Mouse (Mus musculus) intestine, postnatal 0 days (tissue): ENCODE measurements around the gene Dync1i1. TPM values are rescaled to one million over a fixed set of nuclear protein-coding genes. Genes with fewer than 3 reads are reported as not detected.

ENCODE experiments used
- ATAC-seq: fragments of 200-750 bp; cut with Nextera tagmentation; 2 replicates; pipeline ENCODE4 v1.8.0; 2017; ENCODE audit warnings: mild to moderate bottlenecking, moderate TSS enrichment, moderate library complexity
- H3K27ac ChIP-seq: fragments of 300-500 bp; sonication (generic); 2 replicates; pipeline ENCODE4 v1.5.1; 2014; ENCODE audit warnings: mild to moderate bottlenecking, low read depth, low read length, moderate library complexity
- H3K27me3 ChIP-seq: fragments of 300-500 bp; sonication (generic); replicated peaks from 2 replicates; pipeline ENCODE4 v1.6.1; 2014; ENCODE audit warnings: low read length, mixed read lengths; ENCODE audit not compliant: control insufficient read depth, insufficient read depth
- H3K36me3 ChIP-seq: fragments of 300-500 bp; sonication (generic); 2 replicates; pipeline ENCODE4 v1.6.1; 2014; ENCODE audit warnings: mild to moderate bottlenecking, moderate library complexity; ENCODE audit not compliant: control insufficient read depth, insufficient read depth
- H3K4me1 ChIP-seq: fragments of 300-500 bp; sonication (generic); replicated peaks from 2 replicates; pipeline ENCODE4 v1.6.1; 2014; ENCODE audit warnings: antibody characterized with exemption, low read length, mixed read lengths; ENCODE audit not compliant: control insufficient read depth, insufficient read depth
- H3K4me2 ChIP-seq: fragments of 300-500 bp; sonication (generic); replicated peaks from 2 replicates; pipeline ENCODE4 v1.6.1; 2014; ENCODE audit warnings: low read depth, mild to moderate bottlenecking, moderate library complexity
- H3K4me3 ChIP-seq: fragments of 300-500 bp; sonication (generic); 2 replicates; pipeline ENCODE4 v1.5.1; 2014; ENCODE audit warnings: low read depth, low read length
- H3K9ac ChIP-seq: fragments of 300-500 bp; sonication (generic); 2 replicates; pipeline ENCODE4 v1.6.1; 2014; ENCODE audit warnings: mild to moderate bottlenecking, low read depth, low read length
- H3K9me3 ChIP-seq: fragments of 300-500 bp; sonication (generic); 2 replicates; pipeline ENCODE4 v1.6.1; 2016; ENCODE audit warnings: mixed run types; ENCODE audit not compliant: control insufficient read depth
- CTCF ChIP-seq: sonication (generic); IDR thresholded peaks from 2 replicates; pipeline ENCODE4 v1.5.1; 2016; ENCODE audit warnings: low read depth, mild to moderate bottlenecking, control low read depth, antibody characterized with exemption, moderate library complexity
- WGBS: fragments of 180-500 bp; shearing (Covaris S2); extraction: QIAGEN DNeasy Blood & Tissue Kit; methylation state at CpG from one replicate; pipeline ENCODE4 v1.1.7; 2014; 5-methylcytosine and 5-hydroxymethylcytosine counted together
- polyA plus RNA-seq: library from polyadenylated mRNA; unstranded; fragments of >200 nt; fragmentation: Nextera tagmentation; extraction: Ambion mirVana; gene quantifications from 2 replicates; pipeline ENCODE4 v1.2.1, GENCODE M21; 2015

The Dync1i1 gene
- polyA plus RNA-seq, 1 experiment from 2014 or later, result 0.53 TPM

DNA sequence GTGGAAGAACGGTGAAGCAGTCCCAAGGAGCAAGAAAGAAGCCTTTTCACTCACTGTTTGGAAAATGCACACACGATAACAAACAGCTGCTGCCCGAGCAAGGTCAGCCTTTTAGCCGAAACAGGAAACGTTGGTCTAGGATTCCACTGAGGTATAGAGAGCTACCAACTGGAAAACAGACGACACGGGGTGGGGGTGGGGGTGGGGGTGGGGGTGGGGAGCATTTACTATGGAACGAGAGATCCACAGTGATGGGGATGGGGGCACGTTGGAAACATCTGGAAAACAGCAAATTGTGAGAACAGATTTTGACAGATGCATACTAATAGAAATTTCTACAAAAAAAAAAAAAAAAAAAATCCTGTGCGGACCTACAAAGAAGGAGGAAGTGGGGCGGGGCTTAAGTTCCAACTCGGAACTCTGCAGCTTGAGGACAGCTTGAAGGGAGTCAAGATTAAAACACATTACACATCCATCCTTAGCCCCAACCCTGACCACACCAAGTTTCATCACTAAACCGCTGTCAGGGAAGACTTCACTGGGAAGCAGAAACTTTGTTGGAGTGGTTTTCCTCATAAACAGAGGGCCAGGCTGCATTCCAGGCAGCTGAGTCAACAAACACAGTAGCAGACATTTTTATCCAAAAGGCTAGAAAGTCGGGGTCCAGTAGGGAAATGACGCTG lies 251.9 kb downstream of the Dync1i1 start:
- H3K27ac ChIP-seq, result no peak overlapping the region
- 49% methylated on average over 15 of the region's 15 CpGs for WGBS
- H3K4me2 ChIP-seq, result no peak overlapping the region
- H3K4me1 ChIP-seq, result no peaks in the 10 kb centered on the region
- no peak overlapping the region for H3K9ac ChIP-seq
- no peak overlapping the region for H3K4me3 ChIP-seq
- H3K27me3 ChIP-seq, result no peaks in the 10 kb centered on the region
- no peak for TF ChIP-seq CTCF
- H3K36me3 ChIP-seq, result no peaks in the 10 kb centered on the region
- ATAC-seq, result no peak
- H3K9me3 ChIP-seq, result no peaks in the 10 kb centered on the region

DNA sequence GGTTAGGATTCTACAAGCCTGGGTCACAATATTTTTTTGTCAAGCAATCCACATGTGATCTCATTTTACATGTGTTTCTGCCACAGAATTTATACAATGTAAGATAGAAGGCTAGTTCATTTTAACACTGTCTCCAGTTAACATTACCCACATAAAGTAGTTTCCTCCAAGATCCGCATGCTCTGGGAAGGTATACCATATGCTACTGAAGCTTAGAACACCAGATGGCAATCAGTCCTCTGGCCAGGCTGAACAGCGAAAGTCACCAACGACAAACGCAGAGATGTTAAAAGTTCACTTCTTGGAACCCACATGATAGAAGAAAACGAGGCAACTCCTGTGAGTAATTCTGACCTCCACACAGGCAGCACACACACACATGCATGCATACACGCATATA lies 265.8 kb downstream of the Dync1i1 start:
- Histone ChIP-seq H3K36me3 (no peaks in the 10 kb centered on the region), H3K27me3 (no peaks in the 10 kb centered on the region), H3K4me2 (no peak overlapping the region)

DNA sequence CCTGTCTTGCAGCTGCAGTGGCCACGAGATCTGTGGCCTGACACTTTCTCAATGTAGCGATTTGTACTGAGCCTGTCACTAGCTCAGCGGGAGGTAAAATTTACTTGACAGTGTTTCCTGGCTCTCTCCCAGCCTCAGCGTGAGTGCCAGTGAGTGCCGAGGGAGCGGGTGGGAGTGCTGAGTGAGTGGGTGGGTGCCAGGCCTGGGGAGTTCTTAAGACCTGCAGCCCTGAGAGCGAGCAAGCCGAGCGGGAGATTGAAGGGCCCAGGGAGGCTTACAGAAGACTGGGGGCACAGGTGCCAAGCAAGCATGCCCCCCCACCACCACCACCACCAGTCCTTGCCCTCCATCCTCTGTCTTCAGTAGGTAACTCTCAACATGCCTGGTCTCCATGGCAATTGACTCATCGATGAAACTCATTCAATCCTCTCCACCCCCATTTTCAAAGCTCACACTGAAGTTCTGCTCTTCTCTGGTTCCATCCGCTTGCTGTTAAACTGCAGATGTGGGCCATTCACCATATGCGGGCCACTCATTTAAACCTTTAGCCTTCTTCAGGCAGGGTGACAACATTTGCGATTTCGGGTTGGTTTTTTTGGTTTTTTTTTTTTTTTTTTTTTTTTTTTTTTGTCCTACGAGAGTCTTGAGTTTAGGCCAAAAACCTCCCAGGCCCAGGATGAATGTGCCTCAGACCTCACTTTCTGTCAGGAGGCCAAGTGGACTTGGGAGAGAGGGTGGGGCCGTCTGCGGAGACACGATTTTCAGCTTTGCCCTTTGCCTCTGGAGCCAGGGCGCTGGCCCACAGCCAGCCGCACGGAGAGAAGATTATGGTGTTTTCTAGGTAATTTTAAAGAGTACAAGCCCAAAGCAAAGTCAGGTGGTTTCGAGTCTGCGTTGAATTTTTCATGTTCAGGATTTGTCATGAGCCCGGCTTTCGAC lies 266.6 kb downstream of the Dync1i1 start:
- Histone ChIP-seq H3K27ac (no peak overlapping the region), H3K4me3 (no peak overlapping the region)
- ATAC-seq, result peak; percentile 53

More for the DNA sequence above, 265.8 kb downstream of the Dync1i1 start:
- Histone ChIP-seq H3K4me3 (no peak overlapping the region), H3K9me3 (no peaks in the 10 kb centered on the region), H3K27ac (no peak overlapping the region), H3K9ac (no peak overlapping the region), H3K4me1 (no peaks in the 10 kb centered on the region)
- ATAC-seq, result no peak
- 73% methylated on average over 6 of the region's 6 CpGs for WGBS
- TF ChIP-seq CTCF, result no peak

DNA sequence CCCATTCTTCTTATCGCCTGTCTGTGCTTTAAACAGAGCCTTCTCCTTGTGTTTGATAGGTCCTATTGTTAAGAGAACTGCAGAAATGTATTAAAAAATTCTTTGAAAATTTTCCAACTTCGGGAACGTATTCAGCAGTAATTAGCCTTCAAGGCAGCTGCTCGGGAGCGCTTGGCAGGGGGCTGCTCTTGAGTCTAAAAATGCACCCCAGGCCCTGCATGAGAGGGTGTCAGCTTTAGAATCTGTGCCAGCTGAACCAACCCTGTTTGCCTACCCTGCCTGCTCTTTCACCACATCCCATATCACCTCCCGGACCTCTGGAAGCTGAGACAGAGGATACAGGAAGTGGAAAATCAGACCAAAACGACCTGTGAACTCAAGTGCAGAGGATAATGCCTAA lies 267.6 kb downstream of the Dync1i1 start:
- Histone ChIP-seq H3K9me3 (no peaks in the 10 kb centered on the region), H3K9ac (no peak overlapping the region), H3K4me3 (no peak overlapping the region), H3K36me3 (no peaks in the 10 kb centered on the region), H3K4me2 (no peak overlapping the region), H3K27ac (no peak overlapping the region), H3K4me1 (no peaks in the 10 kb centered on the region), H3K27me3 (no peaks in the 10 kb centered on the region)
- TF ChIP-seq CTCF, result no peak
- WGBS, result 52% methylated on average over 7 of the region's 7 CpGs
- ATAC-seq, result peak; percentile 33; the same call in 1 of the 2 replicates

More for the DNA sequence above, 266.6 kb downstream of the Dync1i1 start:
- no peak for TF ChIP-seq CTCF
- WGBS, result 47% methylated on average over 25 of the region's 25 CpGs
- Histone ChIP-seq H3K4me2 (peak overlapping the region; percentile 35; the same call in 1 of the 2 replicates), H3K4me1 (no peaks in the 10 kb centered on the region), H3K9me3 (no peaks in the 10 kb centered on the region), H3K9ac (no peak overlapping the region), H3K36me3 (no peaks in the 10 kb centered on the region), H3K27me3 (no peaks in the 10 kb centered on the region)

DNA sequence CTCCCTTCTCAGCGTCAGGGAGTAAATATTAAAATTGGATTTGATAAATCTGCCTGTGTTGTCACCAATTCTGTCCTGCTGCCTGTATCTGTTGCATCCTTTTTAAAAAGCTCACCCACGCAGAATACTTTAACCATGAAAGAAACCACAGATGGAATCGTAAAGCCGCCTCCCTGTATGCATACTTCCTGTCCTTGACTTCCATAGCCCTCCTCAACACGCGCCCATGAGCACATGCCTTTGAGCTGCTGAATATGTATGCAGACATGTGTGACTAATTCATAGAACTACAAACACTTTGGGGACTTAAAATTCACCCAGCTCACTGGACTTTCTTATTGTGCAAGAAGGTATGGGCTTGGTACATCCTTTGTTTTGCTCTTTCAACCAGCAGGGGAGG lies 272.1 kb downstream of the Dync1i1 start:
- TF ChIP-seq CTCF, result no peak
- no peak overlapping the region for H3K27ac ChIP-seq

DNA sequence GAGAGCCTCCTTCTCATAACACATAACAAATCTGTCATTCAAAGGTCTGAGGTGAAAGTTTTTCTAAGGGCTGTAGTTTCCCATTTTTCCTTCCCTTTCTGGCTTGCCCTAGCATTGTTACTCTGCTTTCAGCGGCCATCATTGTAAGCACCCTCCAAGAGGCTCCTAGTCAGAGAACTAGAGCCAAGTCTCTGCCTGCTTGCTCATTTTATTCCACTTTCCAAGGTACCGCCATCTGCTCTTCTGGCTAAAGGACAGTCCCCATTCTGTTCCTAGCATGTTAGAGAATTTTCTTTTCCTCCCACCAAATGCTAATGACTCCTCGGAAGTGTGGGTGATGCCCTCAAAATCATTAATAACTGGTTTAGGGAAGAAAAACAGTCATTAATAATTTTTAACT lies 276.6 kb downstream of the Dync1i1 start:
- H3K4me2 ChIP-seq, result no peak overlapping the region
- H3K27ac ChIP-seq, result no peak overlapping the region
- no peak overlapping the region for H3K4me3 ChIP-seq
- H3K27me3 ChIP-seq, result no peaks in the 10 kb centered on the region
- H3K4me1 ChIP-seq, result no peaks in the 10 kb centered on the region
- no peaks in the 10 kb centered on the region for H3K9me3 ChIP-seq
- no peak for TF ChIP-seq CTCF
- no peak overlapping the region for H3K9ac ChIP-seq
- 75% methylated on average over 3 of the region's 3 CpGs for WGBS
- no peaks in the 10 kb centered on the region for H3K36me3 ChIP-seq
- no peak for ATAC-seq

More for the DNA sequence above, 272.1 kb downstream of the Dync1i1 start:
- no peaks in the 10 kb centered on the region for H3K27me3 ChIP-seq
- H3K4me2 ChIP-seq, result no peak overlapping the region
- no peaks in the 10 kb centered on the region for H3K36me3 ChIP-seq
- H3K9ac ChIP-seq, result no peak overlapping the region
- H3K4me3 ChIP-seq, result no peak overlapping the region
- no peaks in the 10 kb centered on the region for H3K4me1 ChIP-seq
- ATAC-seq, result no peak
- WGBS, result 72% methylated on average over 6 of the region's 6 CpGs
- H3K9me3 ChIP-seq, result no peaks in the 10 kb centered on the region
